In the genomic region with DNA sequence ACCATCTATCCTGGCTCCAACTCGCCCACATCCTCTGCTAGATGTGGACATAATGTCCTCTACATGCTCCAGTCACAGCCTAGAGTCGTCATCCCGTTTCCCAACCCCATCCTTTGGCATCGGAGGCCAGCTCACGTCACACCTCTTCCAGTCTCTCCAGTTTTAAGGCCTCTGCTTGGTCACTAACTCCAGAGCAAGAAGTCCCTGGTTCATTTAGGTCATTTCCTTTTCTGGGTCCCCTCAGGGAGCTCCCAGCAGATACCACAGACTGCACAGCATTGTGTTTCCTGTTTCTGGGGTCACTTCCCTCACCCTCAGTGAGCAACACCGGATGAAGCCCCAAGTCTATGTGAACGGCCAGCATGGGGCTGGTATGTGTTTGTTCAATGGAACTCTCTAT, we compare ENCODE assay signal across 10 mouse cellular contexts. TPM values are rescaled to one million over a fixed set of nuclear protein-coding genes. Genes with fewer than 3 reads are reported as not detected.
DNase-seq lines count a peak whose midpoint lies in the region; ATAC-seq and TF ChIP-seq lines count a peak whose summit lies in the region.
"Had no signal": no experiment of that assay in that cellular context is flagged by ENCODE, and none has a peak within 500 bp of the region (broad histone marks: within the 10 kb centered on the region; RNA-seq: fewer than 3 reads in every experiment).

No protein-coding gene starts in this region.

- WGBS in heart, adult 2 months, result 32% methylated on average over 7 of the region's 7 CpGs
- WGBS in heart, embryonic 11.5 days (ENCODE audit: insufficient replicate concordance), result 68% methylated on average over 7 of the region's 7 CpGs
- 67% methylated on average over 7 of the region's 7 CpGs for WGBS in heart, embryonic 14.5 days
- 80% methylated on average over 7 of the region's 7 CpGs for WGBS in intestine, embryonic 15.5 days

- no peaks in the 10 kb centered on the region for H3K9me3 ChIP-seq in heart, embryonic 11.5 days (replicated peaks; ENCODE audit: control insufficient read depth, low read length)
- no peaks in the 10 kb centered on the region for H3K9me3 ChIP-seq in heart, embryonic 14.5 days (ENCODE audit: control insufficient read depth, low read length)
- H3K9me3 ChIP-seq in intestine, embryonic 15.5 days, result no peaks in the 10 kb centered on the region
- H3K9me3 ChIP-seq: neural tube, embryonic 12.5 days had no signal

- H3K27ac ChIP-seq in heart, adult 2 months, result peak overlapping the region; percentile 31
- no peak overlapping the region for H3K27ac ChIP-seq in heart, embryonic 11.5 days (ENCODE audit: low read depth, low read length)
- peak overlapping the region; percentile 4 to 59; a peak in 3 of 4 replicates for H3K27ac ChIP-seq in heart, embryonic 14.5 days (replicated peaks in 1 of 2; ENCODE audit: control insufficient read depth in 1 of 2, insufficient read depth in 1 of 2, low read depth in 2 of 2, low read length in 2 of 2)
- H3K27ac ChIP-seq in intestine, embryonic 15.5 days, result no peak overlapping the region
- H3K27ac ChIP-seq: neural tube, embryonic 12.5 days had no signal

- DNase-seq in heart, adult 2 months, result no peak
- DNase-seq in lung, postnatal 36 days, result peak; percentile 33
- no peak for DNase-seq in lung, postnatal 25 days (ENCODE audit: low spot score)
- no peak for DNase-seq in right cerebral cortex, postnatal 10 days (ENCODE audit: low spot score in 2 of 2)
- DNase-seq: lung, embryonic 14.5 days had no signal

- H3K79me2 ChIP-seq in heart, adult 2 months (replicated peaks; ENCODE audit: control insufficient read depth, insufficient read depth, low read length), result no peaks in the 10 kb centered on the region

- H3K27me3 ChIP-seq in heart, adult 2 months (ENCODE audit: control insufficient read depth, insufficient read depth, low read length), result no peaks in the 10 kb centered on the region
- H3K27me3 ChIP-seq in heart, embryonic 11.5 days (ENCODE audit: control insufficient read depth, insufficient read depth, low read length), result peaks cover 17% of the 10 kb centered on the region
- peaks cover 56% of the 10 kb centered on the region for H3K27me3 ChIP-seq in heart, embryonic 14.5 days (ENCODE audit: control insufficient read depth, insufficient read depth, low read length)
- no peaks in the 10 kb centered on the region for H3K27me3 ChIP-seq in intestine, embryonic 15.5 days (replicated peaks)
- H3K27me3 ChIP-seq: neural tube, embryonic 12.5 days had no signal

- peaks cover 4% of the 10 kb centered on the region for H3K4me1 ChIP-seq in heart, adult 2 months (ENCODE audit: control insufficient read depth, insufficient read depth, low read length)
- peaks cover 14% of the 10 kb centered on the region for H3K4me1 ChIP-seq in heart, embryonic 11.5 days (ENCODE audit: control insufficient read depth, insufficient read depth, low read length)
- peaks cover 16 to 17% of the 10 kb centered on the region in 2 experiments; a peak in 3 of 4 replicates for H3K4me1 ChIP-seq in heart, embryonic 14.5 days (ENCODE audit: control insufficient read depth in 2 of 2, insufficient read depth in 2 of 2, low read length in 2 of 2)
- H3K4me1 ChIP-seq in intestine, embryonic 15.5 days (replicated peaks), result peaks cover 18% of the 10 kb centered on the region; the same call in 1 of the 2 replicates

- ATAC-seq in heart, embryonic 11.5 days (replicated peaks; ENCODE audit: insufficient number of reproducible peaks, low FRiP score, low TSS enrichment), result no peak
- no peak for ATAC-seq in heart, embryonic 14.5 days (ENCODE audit: insufficient number of reproducible peaks, insufficient read depth, low FRiP score, low read depth)
- ATAC-seq in monocyte, adult 5-6 weeks (replicated peaks; ENCODE audit: insufficient number of reproducible peaks, low FRiP score, low TSS enrichment, poor library complexity, severe bottlenecking), result peak; percentile 48
- no peak for ATAC-seq in intestine, embryonic 15.5 days

- no peak overlapping the region for H3K9ac ChIP-seq in heart, adult 2 months (ENCODE audit: low read depth, low read length)
- no peak overlapping the region for H3K9ac ChIP-seq in heart, embryonic 11.5 days (ENCODE audit: low read depth, low read length)
- no peak overlapping the region for H3K9ac ChIP-seq in heart, embryonic 14.5 days (ENCODE audit: low read length)
- H3K9ac ChIP-seq in intestine, embryonic 15.5 days, result no peak overlapping the region
- H3K9ac ChIP-seq: lung, embryonic 14.5 days; neural tube, embryonic 12.5 days had no signal

- no peak overlapping the region for H3K4me3 ChIP-seq in heart, adult 2 months
- H3K4me3 ChIP-seq in heart, embryonic 11.5 days (ENCODE audit: low read depth, low read length), result no peak overlapping the region
- no peak overlapping the region for H3K4me3 ChIP-seq in heart, embryonic 14.5 days (ENCODE audit: control insufficient read depth in 1 of 2, insufficient read depth in 1 of 2, low read depth in 1 of 2, low read length in 2 of 2)
- H3K4me3 ChIP-seq in intestine, embryonic 15.5 days (replicated peaks), result no peak overlapping the region
- H3K4me3 ChIP-seq: neural tube, embryonic 12.5 days had no signal

- no peak overlapping the region for H3K4me2 ChIP-seq in heart, embryonic 11.5 days
- H3K4me2 ChIP-seq in heart, embryonic 14.5 days (ENCODE audit: low read length), result no peak overlapping the region
- H3K4me2 ChIP-seq in intestine, embryonic 15.5 days (replicated peaks), result no peak overlapping the region
- H3K4me2 ChIP-seq: lung, embryonic 14.5 days; neural tube, embryonic 12.5 days had no signal

- intact Hi-C loops in heart, adult 2 months (cut with DNase I), result loop anchor here (2.0 kb wide), 1 partner anchor 36 kb away; no protein-coding TSS in a partner anchor

- no peak for TF ChIP-seq CTCF in heart, adult 2 months (IDR thresholded peaks at IDR 0.05)

- TF ChIP-seq POLR2A in heart, adult 2 months (IDR thresholded peaks at IDR 0.05; ENCODE audit: insufficient read depth, low read depth, low read length), result no peak

- H3K36me3 ChIP-seq in heart, adult 2 months (ENCODE audit: control insufficient read depth, insufficient read depth, low read length), result no peaks in the 10 kb centered on the region
- H3K36me3 ChIP-seq in heart, embryonic 11.5 days (ENCODE audit: control insufficient read depth, insufficient read depth, low read length), result peaks cover 35% of the 10 kb centered on the region
- H3K36me3 ChIP-seq in heart, embryonic 14.5 days (ENCODE audit: control insufficient read depth, insufficient read depth, low read length), result peaks cover 75% of the 10 kb centered on the region
- peaks cover 40% of the 10 kb centered on the region for H3K36me3 ChIP-seq in intestine, embryonic 15.5 days

- no peak for TF ChIP-seq EP300 in heart, adult 2 months (IDR thresholded peaks at IDR 0.05; ENCODE audit: insufficient read depth, low read depth, low read length)

RNA-seq across cellular contexts. Expression of a gene that starts 8.9 kb away (rescaled TPM):
- total RNA-seq in heart, adult 2 months (2021), result 1 to 10 TPM; 4.8 to 9.3 TPM
- polyA plus RNA-seq in heart, adult 2 months (2012; rRNA removed), result 10.4 and 11.5 TPM in 2 replicates
- 64.1 and 83.0 TPM in 2 replicates for polyA plus RNA-seq in heart, embryonic 11.5 days (2014; fragmentation: Nextera tagmentation; extraction: Ambion mirVana)
- 51.8 and 53.5 TPM in 2 replicates for polyA plus RNA-seq in heart, embryonic 14.5 days (2014; fragmentation: Nextera tagmentation; extraction: Ambion mirVana)
- 0.58 TPM in 1 of 3 replicates, not detected in the others for total RNA-seq in monocyte, adult 5-6 weeks (2017)
- 103 and 109 TPM in 2 replicates for polyA plus RNA-seq in intestine, embryonic 15.5 days (2015; fragmentation: Nextera tagmentation; extraction: Ambion mirVana)

RNA-seq across cellular contexts. Expression of a gene that starts 14.9 kb away (rescaled TPM):
- total RNA-seq in heart, adult 2 months (2021), result under 1 TPM; 0.86 to 0.94 TPM
- polyA plus RNA-seq in heart, adult 2 months (2012; rRNA removed), result 0.53 and 1.1 TPM in 2 replicates
- polyA plus RNA-seq in heart, embryonic 11.5 days (2014; fragmentation: Nextera tagmentation; extraction: Ambion mirVana), result 0.21 and 0.34 TPM in 2 replicates
- polyA plus RNA-seq in heart, embryonic 14.5 days (2014; fragmentation: Nextera tagmentation; extraction: Ambion mirVana), result 0.24 and 0.30 TPM in 2 replicates
- total RNA-seq in monocyte, adult 5-6 weeks (2017), result 2.2 to 3.8 TPM in 2 of 3 replicates, not detected in the other
- polyA plus RNA-seq in intestine, embryonic 15.5 days (2015; fragmentation: Nextera tagmentation; extraction: Ambion mirVana), result 0.24 and 0.28 TPM in 2 replicates

RNA-seq across cellular contexts. Expression of a gene that starts 34.1 kb away (rescaled TPM):
- 10 to 100 TPM; 17.1 to 19.5 TPM for total RNA-seq in heart, adult 2 months (2021)
- polyA plus RNA-seq in heart, adult 2 months (2012; rRNA removed), result 22.5 and 29.0 TPM in 2 replicates
- polyA plus RNA-seq in heart, embryonic 11.5 days (2014; fragmentation: Nextera tagmentation; extraction: Ambion mirVana), result 24.3 and 26.9 TPM in 2 replicates
- 20.6 and 23.6 TPM in 2 replicates for polyA plus RNA-seq in heart, embryonic 14.5 days (2014; fragmentation: Nextera tagmentation; extraction: Ambion mirVana)
- total RNA-seq in monocyte, adult 5-6 weeks (2017), result 179 to 219 TPM (median 207 TPM) in 3 replicates
- 38.3 and 38.7 TPM in 2 replicates for polyA plus RNA-seq in intestine, embryonic 15.5 days (2015; fragmentation: Nextera tagmentation; extraction: Ambion mirVana)

RNA-seq across cellular contexts. Expression of a gene that starts 34.5 kb away (rescaled TPM):
- 10 to 100 TPM; 46.9 to 54.0 TPM for total RNA-seq in heart, adult 2 months (2021)
- 86.3 and 98.2 TPM in 2 replicates for polyA plus RNA-seq in heart, adult 2 months (2012; rRNA removed)
- 439 and 451 TPM in 2 replicates for polyA plus RNA-seq in heart, embryonic 11.5 days (2014; fragmentation: Nextera tagmentation; extraction: Ambion mirVana)
- 329 and 370 TPM in 2 replicates for polyA plus RNA-seq in heart, embryonic 14.5 days (2014; fragmentation: Nextera tagmentation; extraction: Ambion mirVana)
- 4.7 to 13.5 TPM (median 10.5 TPM) in 3 replicates for total RNA-seq in monocyte, adult 5-6 weeks (2017)
- 187 and 195 TPM in 2 replicates for polyA plus RNA-seq in intestine, embryonic 15.5 days (2015; fragmentation: Nextera tagmentation; extraction: Ambion mirVana)

RNA-seq across cellular contexts. Expression of a gene that starts 50.1 kb away (rescaled TPM):
- 1 to 10 TPM; 1.9 to 2.4 TPM for total RNA-seq in heart, adult 2 months (2021)
- polyA plus RNA-seq in heart, adult 2 months (2012; rRNA removed), result 3.7 and 7.3 TPM in 2 replicates
- polyA plus RNA-seq in heart, embryonic 11.5 days (2014; fragmentation: Nextera tagmentation; extraction: Ambion mirVana), result 0.90 and 1.1 TPM in 2 replicates
- 1.3 and 1.4 TPM in 2 replicates for polyA plus RNA-seq in heart, embryonic 14.5 days (2014; fragmentation: Nextera tagmentation; extraction: Ambion mirVana)
- total RNA-seq in monocyte, adult 5-6 weeks (2017), result 86.5 to 105 TPM (median 104 TPM) in 3 replicates
- 3.1 and 3.6 TPM in 2 replicates for polyA plus RNA-seq in intestine, embryonic 15.5 days (2015; fragmentation: Nextera tagmentation; extraction: Ambion mirVana)

Comparison
In these comparisons a context has a peak if more than half of its experiments do, and no peak if none do; other contexts are left out.
1. H3K27ac ChIP-seq: peak in heart, adult 2 months (single experiment) and heart, embryonic 14.5 days (2 of 2); none in heart, embryonic 11.5 days (single experiment) and intestine, embryonic 15.5 days (single experiment).